Mouse (Mus musculus) left cerebral cortex, adult 9 months (tissue): ENCODE measurements around the gene Gm6899.

Source experiments
- DNase-seq, 2 experiments: peaks; one replicate each; pipeline ENCODE4 v3.0.0; 2022; ENCODE audit warnings: low spot score in 2 of 2

Gm6899 gene

GRCm38 (mm10) chr11:26642141-26642540 lies 49.1 kb downstream of the Gm6899 start:
- DNase-seq: no peak
